Mouse (Mus musculus): ENCODE results near the gene Sec23b. TPM values are rescaled to one million over a fixed set of nuclear protein-coding genes. Genes with fewer than 3 reads are reported as not detected.

Gene Sec23b
- 10 to 100 TPM; 42.7 to 49.9 TPM for total RNA-seq (2023)

DNA sequence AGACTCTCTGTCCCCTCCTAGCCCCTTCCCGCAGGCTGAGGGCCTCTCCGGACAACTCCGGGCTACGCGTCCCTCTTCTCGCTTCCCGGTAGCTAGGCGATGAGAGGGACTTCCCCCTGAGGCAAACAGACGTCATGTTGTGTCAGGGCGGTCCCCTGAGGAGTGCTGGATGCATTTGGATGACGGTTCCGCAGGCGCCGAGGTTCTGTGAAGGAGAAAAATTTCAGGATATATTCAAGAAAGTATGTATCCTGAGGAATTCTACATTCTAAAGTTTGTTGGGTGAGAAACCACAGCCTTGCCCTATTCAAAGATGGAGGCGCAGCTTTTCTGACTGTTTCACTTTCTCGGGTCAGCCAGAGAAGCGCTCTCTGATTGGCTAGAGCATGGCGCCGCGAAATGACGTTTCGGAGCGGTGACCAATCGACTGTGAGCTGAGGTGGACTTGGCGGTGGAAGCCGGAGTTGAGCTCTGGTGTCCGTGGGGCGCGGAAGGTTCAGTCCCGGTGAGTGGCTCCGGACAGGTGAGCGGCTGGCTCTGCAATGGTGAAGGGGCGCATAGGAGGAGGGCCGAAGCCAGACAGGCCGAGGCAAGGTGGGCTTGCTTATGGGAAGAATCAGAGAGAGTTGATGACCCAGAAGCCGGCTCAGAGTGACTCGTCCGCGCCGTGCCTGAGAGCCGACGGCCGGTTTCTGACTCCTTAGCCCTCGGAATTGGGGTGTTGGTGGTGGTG is at the start of gene Sec23b:
Gene Sec23b, plus strand, starts transcription at position 410 of the 733 bp plus-strand sequence.

GRCm38 (mm10) chr2:144526981-144527820 is 28.8 kb upstream of the Sec23b start, which contains the start of the genes Dzank1 and Polr3f:
TSS of gene Dzank1 (minus strand) at chr2:144527414.
TSS of gene Polr3f (plus strand) at chr2:144527718.

GRCm38 (mm10) chr2:144550529-144550928 is 5.5 kb upstream of the Sec23b start, which contains the start of gene Rbbp9:
TSS of gene Rbbp9 (minus strand) at chr2:144550869.

DNA sequence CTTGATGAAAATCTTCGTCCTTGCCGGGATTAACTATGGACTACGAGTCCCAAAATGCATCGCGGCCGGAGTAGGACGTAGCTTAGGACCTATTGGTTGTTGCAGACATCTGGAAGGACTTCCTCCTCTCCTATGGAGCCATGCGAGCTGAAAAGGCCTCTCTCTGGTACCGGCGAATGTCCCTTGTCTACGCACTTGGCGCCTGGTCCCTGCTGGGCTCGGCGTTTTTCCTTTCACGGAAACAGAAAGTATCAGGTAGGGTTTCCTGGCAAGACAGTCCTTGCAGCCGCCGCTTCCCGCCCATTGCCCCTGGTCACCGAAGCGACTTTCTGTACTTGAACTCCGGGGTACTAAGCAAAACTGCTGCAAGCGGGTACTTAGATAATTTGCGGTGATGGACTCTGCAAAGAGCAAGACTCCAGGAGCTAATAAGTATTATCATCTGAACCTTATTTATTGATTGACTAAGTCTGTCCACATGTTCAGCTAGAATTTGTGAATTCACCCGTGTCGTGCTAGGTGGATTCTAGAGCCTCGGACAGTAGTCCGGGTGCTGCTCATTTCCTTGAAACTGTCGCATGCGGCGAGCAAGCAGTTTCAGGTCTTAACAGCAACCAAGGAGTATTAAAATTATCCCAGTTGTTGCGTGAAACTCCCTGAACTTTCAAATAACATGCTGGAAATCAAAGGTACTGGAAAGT is 38.1 kb downstream of the Sec23b start, which contains the start of gene Smim26:
Gene Smim26, plus strand, starts transcription at position 104 of the 701 bp plus-strand sequence.

DNA sequence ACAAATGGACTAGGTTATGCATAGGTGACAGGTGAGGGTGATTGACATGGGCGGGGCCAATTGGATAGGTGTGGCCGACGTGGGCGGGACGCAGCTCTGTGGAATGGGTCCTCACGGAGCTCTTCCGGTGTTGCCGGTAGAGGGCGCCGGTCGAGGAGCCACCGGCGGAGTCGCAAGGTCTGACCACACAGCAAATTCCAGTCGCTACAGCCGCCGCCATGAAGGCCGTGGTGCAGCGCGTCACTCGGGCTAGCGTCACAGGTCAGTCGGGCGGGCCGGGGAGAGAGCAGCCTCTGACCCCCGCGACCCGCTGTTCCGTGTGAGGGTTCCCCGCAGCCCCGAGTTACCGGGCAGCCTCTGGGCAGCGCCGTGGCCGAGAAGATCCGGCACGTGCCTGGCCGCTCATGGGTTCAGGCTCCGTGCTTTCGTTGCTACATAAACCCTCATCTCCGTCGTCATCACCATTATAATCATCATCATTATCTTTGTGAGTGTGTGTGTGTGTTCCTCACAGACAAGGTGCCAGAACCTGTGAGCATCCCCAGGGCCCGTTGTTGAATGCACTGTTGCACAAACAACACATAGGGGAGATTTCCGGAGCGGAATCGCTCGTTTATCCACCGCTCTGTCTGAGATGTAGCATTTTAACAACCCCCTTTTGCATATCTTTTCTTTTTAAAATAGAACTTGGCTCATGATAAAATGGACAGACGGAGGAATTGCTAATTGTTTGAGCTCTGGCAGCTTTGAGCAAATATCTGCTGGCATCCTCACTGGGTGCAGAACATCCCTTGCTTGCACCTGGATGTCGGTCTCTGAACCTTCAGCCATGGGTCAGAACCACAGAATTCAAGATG is 44.0 kb downstream of the Sec23b start, which contains the start of gene Dtd1:
Gene Dtd1, plus strand, starts transcription at position 67 of the 857 bp plus-strand sequence.

Other genes starting within 250 kb of the Sec23b start
- gene Ovol2, start 224.1 kb upstream of the Sec23b start, total RNA-seq (2023) = not detected
- 10 to 100 TPM; 17.4 to 23.0 TPM for gene Kat14, start 187.2 kb upstream of the Sec23b start, total RNA-seq (2023)
- 1 to 10 TPM; 4.4 to 7.3 TPM for gene Pet117, start 187.2 kb upstream of the Sec23b start, total RNA-seq (2023)
- not detected for gene Dzank1, start 28.8 kb upstream of the Sec23b start, total RNA-seq (2023)
- gene Polr3f, start 28.5 kb upstream of the Sec23b start, total RNA-seq (2023) = 10 to 100 TPM; 20.1 to 24.6 TPM
- 1 to 10 TPM; 2.5 to 2.6 TPM for gene Rbbp9, start 5.4 kb upstream of the Sec23b start, total RNA-seq (2023)
- gene Smim26, start 37.8 kb downstream of the Sec23b start, total RNA-seq (2023) = 1 to 10 TPM; 5.6 to 6.1 TPM
- gene Dtd1, start 43.7 kb downstream of the Sec23b start, total RNA-seq (2023) = 10 to 100 TPM in 1 of 2 experiments, 1 to 10 TPM in 1; 7.9 to 10.4 TPM

All from neutrophil, adult 59 days (primary cell).